Mouse (Mus musculus) thymus, adult 2 months (tissue): ENCODE measurements at regions not wholly inside any gene's neighbourhood (a gene's known extent, or its start where the extent isn't known, plus 50 kb on each side); places are given as distances from the start of the nearest gene placed in this dataset.

Experiments
- DNase-seq: peaks from one replicate; pipeline ENCODE4 v3.0.0; 2021
- H3K27ac ChIP-seq: fragments of 200-500 bp; 2 replicates; pipeline ENCODE4 v1.5.1; 2012; ENCODE audit warnings: low read length, control low read depth; ENCODE audit not compliant: control insufficient read depth, insufficient read depth
- H3K27me3 ChIP-seq: fragments of 200-500 bp; 2 replicates; pipeline ENCODE4 v1.6.1; 2012; ENCODE audit warnings: mild to moderate bottlenecking, low read length, moderate library complexity, mixed read lengths; ENCODE audit not compliant: control insufficient read depth, insufficient read depth
- H3K36me3 ChIP-seq: fragments of 200-500 bp; 2 replicates; pipeline ENCODE4 v1.6.1; 2012; ENCODE audit warnings: mild to moderate bottlenecking, low read length, moderate library complexity; ENCODE audit not compliant: control insufficient read depth, insufficient read depth
- H3K4me1 ChIP-seq: fragments of 200-500 bp; replicated peaks from 2 replicates; pipeline ENCODE4 v1.6.1; 2012; ENCODE audit warnings: low read length; ENCODE audit not compliant: control insufficient read depth, insufficient read depth
- H3K4me3 ChIP-seq: fragments of 200-500 bp; 2 replicates; pipeline ENCODE4 v1.5.1; 2012; ENCODE audit warnings: mild to moderate bottlenecking, low read length, control low read depth, moderate library complexity; ENCODE audit not compliant: control insufficient read depth, insufficient read depth
- CTCF ChIP-seq: fragments of 200-500 bp; IDR thresholded peaks from 2 replicates; pipeline ENCODE4 v1.5.1; 2012; ENCODE audit warnings: mild to moderate bottlenecking, control low read depth, low read length, moderate library complexity, borderline replicate concordance; ENCODE audit not compliant: control insufficient read depth, poor library complexity, insufficient read depth; ENCODE audit errors: extremely low read depth
- POLR2A ChIP-seq: fragments of 200-500 bp; IDR thresholded peaks from 2 replicates; pipeline ENCODE4 v1.6.1; 2012; ENCODE audit warnings: mild to moderate bottlenecking, low read length, control low read depth, moderate library complexity; ENCODE audit not compliant: control insufficient read depth, poor library complexity, insufficient read depth; ENCODE audit errors: extremely low read depth
- WGBS: fragments of 180-500 bp; shearing (Covaris S2); methylation state at CpG from one replicate; pipeline ENCODE4 v1.1.7; 2018; 5-methylcytosine and 5-hydroxymethylcytosine counted together

- Histone ChIP-seq H3K4me3 (no peak overlapping the region), H3K27ac (no peak overlapping the region), H3K36me3 (no peaks in the 10 kb centered on the region), H3K27me3 (no peaks in the 10 kb centered on the region), H3K4me1 (no peaks in the 10 kb centered on the region)
- no peak for DNase-seq
- 96% methylated on average over 2 of the region's 2 CpGs for WGBS
- no peak for TF ChIP-seq POLR2A
- TF ChIP-seq CTCF, result no peak
These were observed 277.0 kb upstream of the Smim15 start for GRCm38 (mm10) chr13:107767262-107767624.

GRCm38 (mm10) chr13:107766397-107767261, 277.6 kb upstream of the Smim15 start:
- 94% methylated on average over 13 of the region's 13 CpGs for WGBS
- DNase-seq, result no peak
- Histone ChIP-seq H3K4me3 (no peak overlapping the region), H3K4me1 (no peaks in the 10 kb centered on the region), H3K27ac (no peak overlapping the region), H3K27me3 (no peaks in the 10 kb centered on the region), H3K36me3 (no peaks in the 10 kb centered on the region)
- no peak for TF ChIP-seq CTCF
- TF ChIP-seq POLR2A, result no peak

DNA sequence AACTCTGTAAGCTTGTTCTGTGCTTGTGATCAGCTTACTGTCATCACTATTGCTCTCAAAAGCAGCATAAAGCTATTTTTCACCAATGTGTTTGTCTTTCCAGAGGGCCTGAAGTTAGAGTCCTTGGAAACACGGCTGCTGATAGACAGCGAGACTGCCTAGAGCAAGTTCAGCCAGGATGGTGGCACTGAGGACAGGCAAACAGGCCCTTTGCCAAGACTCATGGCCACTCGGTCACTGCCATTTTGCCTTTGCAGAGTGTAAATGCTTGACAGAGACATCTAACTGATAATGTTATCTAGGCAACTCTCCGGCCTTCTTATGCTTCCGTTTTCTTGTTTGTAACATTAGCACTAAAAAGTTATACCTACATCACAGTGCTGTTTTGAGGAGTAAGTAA, 280.3 kb upstream of the Smim15 start:
- no peak overlapping the region for H3K4me3 ChIP-seq

GRCm38 (mm10) chr13:107760511-107760910, 283.7 kb upstream of the Smim15 start:
- WGBS, result 97% methylated on average over 8 of the region's 8 CpGs
- no peak for DNase-seq
- no peaks in the 10 kb centered on the region for H3K36me3 ChIP-seq
- no peaks in the 10 kb centered on the region for H3K27me3 ChIP-seq
- no peak overlapping the region for H3K27ac ChIP-seq
- no peaks in the 10 kb centered on the region for H3K4me1 ChIP-seq
- no peak for TF ChIP-seq POLR2A
- no peak for TF ChIP-seq CTCF
- no peak overlapping the region for H3K4me3 ChIP-seq

More for the DNA sequence above, 280.3 kb upstream of the Smim15 start:
- no peaks in the 10 kb centered on the region for H3K27me3 ChIP-seq
- TF ChIP-seq CTCF (no peak), POLR2A (no peak)
- 95% methylated on average over 5 of the region's 5 CpGs for WGBS
- no peaks in the 10 kb centered on the region for H3K4me1 ChIP-seq
- no peak overlapping the region for H3K27ac ChIP-seq
- H3K36me3 ChIP-seq, result no peaks in the 10 kb centered on the region
- no peak for DNase-seq

GRCm38 (mm10) chr13:107758327-107759095, 285.7 kb upstream of the Smim15 start:
- Histone ChIP-seq H3K27me3 (no peaks in the 10 kb centered on the region), H3K4me1 (no peaks in the 10 kb centered on the region), H3K36me3 (no peaks in the 10 kb centered on the region), H3K27ac (no peak overlapping the region), H3K4me3 (no peak overlapping the region)
- TF ChIP-seq CTCF (no peak), POLR2A (no peak)
- WGBS, result 95% methylated on average over 13 of the region's 13 CpGs
- DNase-seq, result no peak

GRCm38 (mm10) chr13:107752745-107753144, 291.5 kb upstream of the Smim15 start:
- no peaks in the 10 kb centered on the region for H3K27me3 ChIP-seq
- H3K27ac ChIP-seq, result no peak overlapping the region
- no peaks in the 10 kb centered on the region for H3K36me3 ChIP-seq
- TF ChIP-seq POLR2A (no peak), CTCF (no peak)
- no peaks in the 10 kb centered on the region for H3K4me1 ChIP-seq
- no peak for DNase-seq
- no peak overlapping the region for H3K4me3 ChIP-seq
- WGBS, result 96% methylated on average over 3 of the region's 3 CpGs
